Mouse (Mus musculus): Measurements from ENCODE around the gene Lrig2.

DNA sequence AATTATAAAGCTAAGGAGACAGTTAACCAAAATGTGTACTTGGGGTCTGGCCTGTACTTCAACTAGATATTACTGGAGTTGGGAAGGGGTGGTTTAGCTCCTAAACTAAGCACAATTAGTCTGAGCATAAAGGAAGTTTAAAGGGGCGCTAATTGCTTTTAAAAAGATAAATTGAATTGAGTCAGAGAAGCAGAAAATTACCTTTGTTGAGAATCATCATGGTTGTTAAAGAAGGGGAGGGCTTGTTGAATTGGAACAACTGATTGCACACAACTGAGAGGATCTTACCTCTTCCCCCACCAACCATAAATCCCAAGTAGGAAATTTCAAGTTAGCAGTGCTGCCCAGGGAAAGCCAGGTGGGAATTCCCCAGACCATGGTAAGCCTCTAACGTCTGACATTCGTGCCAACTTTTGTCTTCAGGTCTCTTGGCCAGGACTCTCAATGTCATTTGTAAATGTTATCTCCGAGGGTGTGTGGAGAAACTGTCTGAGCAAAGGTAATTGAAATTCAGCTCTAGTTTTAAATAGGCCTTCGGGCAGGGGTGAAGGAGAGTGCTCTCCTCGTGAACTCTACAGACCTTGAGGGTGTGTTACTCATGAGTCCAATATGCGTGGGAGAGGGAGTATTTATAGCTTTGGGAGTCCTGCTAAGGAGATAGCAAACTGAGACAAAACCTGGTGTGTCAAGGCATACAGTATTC, 159.2 kb downstream of the Lrig2 start:
- TF ChIP-seq CTCF (IDR thresholded peaks at IDR 0.05; ENCODE audit: control insufficient read depth, insufficient read depth, insufficient read length) (no peak), CEBPB (IDR thresholded peaks at IDR 0.05; ENCODE audit: low read depth) (no peak), MYOG (IDR thresholded peaks at IDR 0.05; ENCODE audit: control insufficient read depth, extremely low read depth, insufficient read length) (no peak), USF1 (IDR thresholded peaks at IDR 0.05; ENCODE audit: low read depth) (no peak), MYOD1 (IDR thresholded peaks at IDR 0.05; ENCODE audit: control insufficient read depth, insufficient read length, low read depth) (no peak), MAX (IDR thresholded peaks at IDR 0.05) (no peak), FOSL1 (IDR thresholded peaks at IDR 0.05; ENCODE audit: insufficient read depth, low read length, poor library complexity, severe bottlenecking) (no peak)

Measured in C2C12 (cell line).